Mouse (Mus musculus) ES-Bruce4 (cell line): ENCODE data around the gene Uba5.

ENCODE experiments used
- CTCF ChIP-seq: IDR thresholded peaks from one replicate; pipeline ENCODE4 v1.8.1; 2011; ENCODE audit warnings: low read depth, low read length
- POLR2A ChIP-seq: IDR thresholded peaks from one replicate; pipeline ENCODE4 v1.8.1; 2011; ENCODE audit warnings: low read length; ENCODE audit not compliant: insufficient read depth

DNA sequence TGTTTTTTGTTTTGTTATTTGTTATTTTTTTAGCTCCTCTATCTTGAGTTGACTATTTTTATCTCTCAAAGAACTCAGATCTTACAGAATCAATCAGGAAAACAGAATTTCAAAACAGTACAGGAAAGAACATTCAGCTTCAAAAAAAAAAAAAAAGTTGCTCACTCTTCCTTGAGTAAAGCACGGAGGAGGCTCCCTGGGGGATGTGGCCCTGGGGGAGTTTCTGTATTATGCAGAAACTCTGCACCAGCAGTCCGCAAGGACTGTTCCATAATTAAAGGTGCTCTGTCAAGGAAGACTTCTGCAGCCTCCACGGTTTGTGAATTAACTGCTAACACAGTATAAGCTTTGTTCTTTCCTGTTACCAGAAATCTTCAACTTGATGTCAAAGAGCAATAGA is 38.5 kb upstream of the Uba5 start:
- TF ChIP-seq POLR2A (no peak), CTCF (no peak)
